Mouse (Mus musculus) lung, adult 2 months (tissue): Measurements from ENCODE around the gene Vps72.

ENCODE experiments used
- CTCF ChIP-seq: fragments of 200-500 bp; IDR thresholded peaks from 2 replicates; pipeline ENCODE4 v1.5.1; 2011; ENCODE audit warnings: mild to moderate bottlenecking, low read length, control low read depth; ENCODE audit not compliant: insufficient read depth
- POLR2A ChIP-seq: fragments of 200-500 bp; IDR thresholded peaks from 2 replicates; pipeline ENCODE4 v1.6.1; 2011; ENCODE audit warnings: low read depth, mild to moderate bottlenecking, control low read depth, low read length, borderline replicate concordance; ENCODE audit errors: extremely low read depth

- TF ChIP-seq POLR2A (no peak), CTCF (no peak)
These were observed 30.0 kb downstream of the Vps72 start for GRCm38 (mm10) chr3:95140795-95141194.
